Mouse (Mus musculus) testis, adult 2 months (tissue): Measurements from ENCODE around the gene Mpped1. TPM values are rescaled to one million over a fixed set of nuclear protein-coding genes. Genes with fewer than 3 reads are reported as not detected.
A peak's percentile ranks its signal among the peaks of the same experiment; 100 is the strongest.

Experiments used
- H3K27ac ChIP-seq: fragments of 200-500 bp; 2 replicates; pipeline ENCODE4 v1.5.1; 2012; ENCODE audit warnings: low read depth, low read length; ENCODE audit not compliant: control insufficient read depth, insufficient read depth
- H3K27me3 ChIP-seq: fragments of 200-500 bp; 2 replicates; pipeline ENCODE4 v1.6.1; 2012; ENCODE audit warnings: mild to moderate bottlenecking, low read length, moderate library complexity; ENCODE audit not compliant: control insufficient read depth, insufficient read depth
- H3K36me3 ChIP-seq: fragments of 200-500 bp; 2 replicates; pipeline ENCODE4 v1.6.1; 2012; ENCODE audit warnings: mild to moderate bottlenecking, low read length; ENCODE audit not compliant: control insufficient read depth, insufficient read depth
- H3K4me1 ChIP-seq: fragments of 200-500 bp; 2 replicates; pipeline ENCODE4 v1.6.1; 2012; ENCODE audit warnings: low read length; ENCODE audit not compliant: control insufficient read depth, insufficient read depth
- H3K4me3 ChIP-seq: fragments of 200-500 bp; 2 replicates; pipeline ENCODE4 v1.5.1; 2012; ENCODE audit warnings: low read depth, mild to moderate bottlenecking, low read length, moderate library complexity, mixed read lengths; ENCODE audit not compliant: control insufficient read depth
- CTCF ChIP-seq: fragments of 200-500 bp; IDR thresholded peaks from 2 replicates; pipeline ENCODE4 v1.5.1; 2012; ENCODE audit warnings: low read depth, mild to moderate bottlenecking, inconsistent platforms, low read length, moderate library complexity; ENCODE audit not compliant: control insufficient read depth, insufficient read depth, insufficient replicate concordance
- POLR2A ChIP-seq: fragments of 200-500 bp; IDR thresholded peaks from 2 replicates; pipeline ENCODE4 v1.6.1; 2012; ENCODE audit warnings: low read depth, mild to moderate bottlenecking, inconsistent platforms, low read length, moderate library complexity; ENCODE audit not compliant: control insufficient read depth
- polyA plus RNA-seq: library from polyadenylated mRNA; depleted of rRNA; stranded (reverse); fragments of >200 nt; gene quantifications from 2 replicates; pipeline ENCODE4 v1.2.3, GENCODE M21; 2012

Mpped1 gene
- polyA plus RNA-seq, 1 experiment = 5.6 TPM

DNA sequence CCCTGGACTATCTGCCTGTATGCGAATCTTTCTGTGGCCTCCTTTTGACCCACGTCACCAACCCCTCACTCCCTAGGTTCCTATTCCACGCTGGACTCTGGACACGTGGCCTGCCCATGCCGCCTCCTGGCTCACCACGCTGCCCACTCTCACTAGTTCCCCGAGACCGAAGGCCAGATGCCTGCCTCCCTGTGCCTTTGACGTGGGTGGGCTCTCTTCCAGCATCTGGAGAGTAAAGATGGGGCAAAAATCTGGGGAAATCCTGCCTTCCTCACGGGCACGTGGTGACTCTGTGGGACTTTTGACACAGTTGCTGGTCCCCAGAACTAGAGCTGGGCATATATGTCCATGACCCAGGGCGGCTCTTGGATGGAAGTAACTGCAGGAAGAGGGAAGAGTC lies 63.2 kb downstream of the Mpped1 start:
- Histone ChIP-seq H3K4me1 (peaks cover 3% of the 10 kb centered on the region; the same call in 1 of the 2 replicates), H3K27ac (no peak overlapping the region), H3K4me3 (no peak overlapping the region), H3K27me3 (no peaks in the 10 kb centered on the region), H3K36me3 (no peaks in the 10 kb centered on the region)
- TF ChIP-seq POLR2A = no peak
- TF ChIP-seq CTCF = no peak

DNA sequence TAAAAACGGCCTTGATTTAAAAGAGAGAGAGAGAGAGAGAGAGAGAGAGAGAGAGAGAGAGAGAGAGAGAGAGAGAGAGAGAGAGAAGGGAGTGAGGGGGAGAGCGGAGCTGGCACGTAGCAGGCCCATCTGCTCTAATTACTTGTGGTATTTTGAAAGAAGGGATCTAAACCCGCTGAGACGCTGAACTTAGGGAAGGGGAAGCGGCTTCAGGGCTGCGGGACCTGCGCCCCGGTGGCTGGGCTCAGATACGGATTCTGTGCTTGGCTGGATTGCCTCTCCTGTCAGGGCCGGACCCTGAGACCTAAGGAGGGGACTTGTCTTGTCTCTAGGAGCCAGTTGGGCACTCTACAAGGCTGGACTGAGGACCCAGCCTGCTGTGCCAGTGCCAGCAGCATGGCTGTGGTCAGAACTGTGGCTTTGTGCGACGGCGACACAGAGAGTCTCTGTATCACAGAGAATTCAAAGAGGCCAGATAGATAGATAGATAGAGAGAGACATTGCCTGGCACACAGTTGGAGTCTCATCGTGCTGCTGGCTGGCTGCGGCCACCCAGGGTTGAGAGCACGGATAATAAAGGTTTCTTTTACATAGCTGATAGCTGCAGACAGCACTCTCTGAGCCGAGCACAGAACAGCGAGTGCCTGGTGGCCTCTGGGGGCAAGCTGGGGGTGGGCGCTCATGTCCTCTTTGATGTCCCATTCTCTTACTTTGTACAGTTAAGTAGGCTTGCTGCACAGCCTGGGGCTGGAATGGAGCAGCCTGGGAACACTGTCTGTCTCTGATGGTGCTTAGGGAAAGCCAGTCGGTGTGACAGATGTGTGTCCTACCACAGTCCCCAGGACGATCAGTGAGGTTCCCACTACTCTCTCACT lies 63.9 kb downstream of the Mpped1 start:
- H3K27ac ChIP-seq = no peak overlapping the region
- H3K36me3 ChIP-seq = no peaks in the 10 kb centered on the region
- H3K4me3 ChIP-seq = no peak overlapping the region
- no peaks in the 10 kb centered on the region for H3K27me3 ChIP-seq
- H3K4me1 ChIP-seq = no peaks in the 10 kb centered on the region; the same call in 1 of the 2 replicates
- TF ChIP-seq POLR2A (no peak), CTCF (no peak)

- Histone ChIP-seq H3K27ac (no peak overlapping the region), H3K4me1 (no peaks in the 10 kb centered on the region; the same call in 1 of the 2 replicates), H3K27me3 (no peaks in the 10 kb centered on the region), H3K36me3 (no peaks in the 10 kb centered on the region), H3K4me3 (no peak overlapping the region)
- TF ChIP-seq POLR2A (no peak), CTCF (no peak)
These were observed 66.5 kb downstream of the Mpped1 start for GRCm38 (mm10) chr15:83845734-83846133.

GRCm38 (mm10) chr15:83846592-83846991 lies 67.3 kb downstream of the Mpped1 start:
- Histone ChIP-seq H3K36me3 (no peaks in the 10 kb centered on the region), H3K27ac (no peak overlapping the region), H3K4me1 (no peaks in the 10 kb centered on the region; the same call in 1 of the 2 replicates), H3K4me3 (no peak overlapping the region), H3K27me3 (no peaks in the 10 kb centered on the region)
- TF ChIP-seq CTCF (no peak), POLR2A (no peak)

GRCm38 (mm10) chr15:83847512-83847911 lies 68.2 kb downstream of the Mpped1 start:
- Histone ChIP-seq H3K36me3 (no peaks in the 10 kb centered on the region), H3K4me3 (no peak overlapping the region), H3K27me3 (no peaks in the 10 kb centered on the region), H3K4me1 (no peaks in the 10 kb centered on the region; the same call in 1 of the 2 replicates), H3K27ac (no peak overlapping the region)
- TF ChIP-seq CTCF = no peak
- TF ChIP-seq POLR2A = no peak

- H3K36me3 ChIP-seq = no peaks in the 10 kb centered on the region
- H3K4me3 ChIP-seq = no peak overlapping the region
- no peak overlapping the region for H3K27ac ChIP-seq
- H3K4me1 ChIP-seq = no peaks in the 10 kb centered on the region; the same call in 1 of the 2 replicates
- H3K27me3 ChIP-seq = no peaks in the 10 kb centered on the region
- TF ChIP-seq POLR2A (no peak), CTCF (no peak)
These were observed 68.9 kb downstream of the Mpped1 start for GRCm38 (mm10) chr15:83848193-83848592.

DNA sequence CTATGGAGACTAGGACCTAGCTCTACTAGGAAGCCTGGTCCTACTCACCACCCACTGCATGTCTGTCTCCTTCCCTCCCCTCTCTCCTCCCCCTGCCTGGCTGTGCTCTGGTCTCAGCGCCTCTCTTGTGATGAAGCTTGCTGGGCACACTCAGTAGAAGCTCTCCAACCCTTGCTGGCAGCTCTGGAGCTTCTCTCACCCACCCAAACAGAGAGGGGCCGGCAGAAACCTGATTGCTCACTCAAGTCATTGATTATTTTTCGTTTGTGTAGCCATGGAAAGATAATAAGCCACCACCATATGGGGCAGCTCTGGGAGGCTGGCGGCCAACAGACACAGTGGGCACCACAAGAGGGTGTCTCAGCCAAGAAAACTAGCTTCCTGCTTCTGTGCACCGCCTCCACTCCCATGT lies 74.1 kb downstream of the Mpped1 start:
- no peaks in the 10 kb centered on the region for H3K4me1 ChIP-seq
- H3K27me3 ChIP-seq = no peaks in the 10 kb centered on the region
- H3K27ac ChIP-seq = no peak overlapping the region
- TF ChIP-seq POLR2A (no peak), CTCF (no peak)
- H3K36me3 ChIP-seq = no peaks in the 10 kb centered on the region
- H3K4me3 ChIP-seq = no peak overlapping the region

- H3K4me1 ChIP-seq = no peaks in the 10 kb centered on the region
- no peak overlapping the region for H3K4me3 ChIP-seq
- no peak overlapping the region for H3K27ac ChIP-seq
- no peaks in the 10 kb centered on the region for H3K36me3 ChIP-seq
- H3K27me3 ChIP-seq = no peaks in the 10 kb centered on the region
- peak; percentile 54; the same call in 1 of the 2 replicates for TF ChIP-seq CTCF
- TF ChIP-seq POLR2A = no peak
These were observed 77.9 kb downstream of the Mpped1 start for GRCm38 (mm10) chr15:83857129-83857528.
